Mouse (Mus musculus) lung, adult 2 months (tissue): ENCODE data around the gene Adam3. TPM values are rescaled to one million over a fixed set of nuclear protein-coding genes. Genes with fewer than 3 reads are reported as not detected.
A peak's percentile ranks its signal among the peaks of the same experiment; 100 is the strongest.

Source experiments
- DNase-seq: peaks from one replicate; pipeline ENCODE4 v3.0.0; 2022
- H3K4me1 ChIP-seq: fragments of 200-500 bp; 2 replicates; pipeline ENCODE4 v1.6.1; 2011; ENCODE audit warnings: low read length; ENCODE audit not compliant: control insufficient read depth, insufficient read depth
- H3K4me3 ChIP-seq: fragments of 200-500 bp; replicated peaks from 2 replicates; pipeline ENCODE3; 2011; ENCODE audit warnings: low read depth, mild to moderate bottlenecking, control low read depth, low read length; ENCODE audit errors: extremely low read depth
- CTCF ChIP-seq: fragments of 200-500 bp; IDR thresholded peaks from 2 replicates; pipeline ENCODE4 v1.5.1; 2011; ENCODE audit warnings: mild to moderate bottlenecking, low read length, control low read depth; ENCODE audit not compliant: insufficient read depth
- POLR2A ChIP-seq: fragments of 200-500 bp; IDR thresholded peaks from 2 replicates; pipeline ENCODE4 v1.6.1; 2011; ENCODE audit warnings: low read depth, mild to moderate bottlenecking, control low read depth, low read length, borderline replicate concordance; ENCODE audit errors: extremely low read depth
- WGBS: fragments of 180-500 bp; shearing (Covaris S2); methylation state at CpG from one replicate; pipeline ENCODE4 v1.1.7; 2018; 5-methylcytosine and 5-hydroxymethylcytosine counted together
- polyA plus RNA-seq: library from polyadenylated mRNA; depleted of rRNA; stranded (reverse); fragments of >200 nt; gene quantifications from 2 replicates; pipeline ENCODE4 v1.2.3, GENCODE M21; 2012; rRNA removed

The Adam3 gene
- 0.92 and 3.0 TPM in 2 replicates for polyA plus RNA-seq

GRCm38 (mm10) chr8:24725630-24726029 lies at the start of gene Adam3:
TSS of gene Adam3 (minus strand) at chr8:24725852.
- 22% methylated on average over 11 of the region's 11 CpGs for WGBS
- no peaks in the 10 kb centered on the region; the same call in 1 of the 2 replicates for H3K4me1 ChIP-seq
- TF ChIP-seq POLR2A (0 out of 2 replicates have a peak, but pooled peaks have one; percentile 37), CTCF (no peak)
- DNase-seq, result no peak
- H3K4me3 ChIP-seq, result peak within 1 kb of the TSS; percentile 37

- Histone ChIP-seq H3K4me1 (no peaks in the 10 kb centered on the region; the same call in 1 of the 2 replicates), H3K4me3 (peak overlapping the region; percentile 8)
- WGBS, result 41% methylated on average over 16 of the region's 16 CpGs
- TF ChIP-seq CTCF (no peak), POLR2A (no peak)
- no peak for DNase-seq
These were observed 596 bp downstream of the Adam3 start for GRCm38 (mm10) chr8:24724886-24725626.

Other genes with a start within 250 kb of the Adam3 start
- gene Adam5, start 98.5 kb upstream of the Adam3 start, polyA plus RNA-seq, result 0.09 and 0.18 TPM in 2 replicates